Mouse (Mus musculus): ENCODE measurements at regions not wholly inside any gene's neighbourhood (a gene's known extent, or its start where the extent isn't known, plus 50 kb on each side); places are given as distances from the start of the nearest gene placed in this dataset.
"Not testable (repeated sequence)": the region's sequence is repeated elsewhere in the genome, so short reads cannot be mapped to it uniquely, and the experiment has no call there.

DNA sequence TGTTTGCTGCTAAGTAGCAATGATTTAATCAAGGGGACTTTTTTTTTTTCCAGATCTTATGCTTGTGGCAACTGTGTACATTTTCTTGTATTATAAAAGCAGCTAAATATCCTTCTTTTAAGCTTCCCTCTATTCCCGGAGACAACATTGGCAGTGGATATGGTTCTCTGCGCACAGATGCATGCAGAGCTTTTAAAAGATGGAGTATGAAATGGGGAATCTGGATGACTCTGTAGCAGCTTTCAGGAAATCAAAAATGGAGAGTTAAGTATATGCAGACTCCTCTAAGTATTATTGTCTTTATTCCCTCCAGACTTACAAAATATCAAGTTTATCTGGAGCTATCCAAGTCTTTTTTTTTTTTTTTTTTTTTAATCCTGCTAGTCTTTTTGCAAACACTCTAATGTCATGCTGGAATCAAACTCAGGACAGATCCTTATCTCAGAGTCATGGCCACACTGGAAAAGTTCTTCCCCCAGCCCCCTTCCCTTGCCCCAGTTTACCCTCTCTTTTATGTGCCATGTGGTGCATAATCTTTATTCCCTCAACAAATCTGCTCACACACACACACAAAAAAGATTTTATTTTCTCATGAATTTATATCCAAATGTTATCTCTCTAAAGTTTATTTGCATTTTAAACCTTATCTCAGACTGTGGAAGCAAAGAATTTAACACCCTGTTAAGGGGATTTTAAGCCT is 1080.3 kb upstream of the Cdh6 start:
- DNase-seq (ENCODE audit: low spot score in 2 of 2): no peak

GRCm38 (mm10) chr15:14251773-14252172 is 1078.3 kb upstream of the Cdh6 start:
- no peak for DNase-seq (ENCODE audit: low spot score in 2 of 2)

DNA sequence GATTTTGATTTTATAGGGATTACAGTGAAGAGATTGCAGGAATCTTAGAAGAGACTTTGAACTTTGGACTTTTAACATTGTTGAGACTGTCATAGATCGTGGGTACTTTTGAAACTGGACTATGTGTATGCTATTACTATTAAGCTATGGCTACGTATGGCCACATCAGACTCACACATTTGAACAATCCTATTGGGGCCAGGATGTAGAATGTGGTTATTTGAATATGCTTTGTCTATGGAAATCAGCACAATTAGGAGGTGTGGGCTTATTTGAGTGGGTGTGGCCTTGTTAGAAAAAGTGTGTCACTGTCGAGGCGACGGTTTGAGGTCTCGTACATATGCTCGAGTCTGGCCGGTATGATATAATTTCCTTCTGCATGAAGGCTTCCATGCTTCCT is 1041.8 kb upstream of the Cdh6 start:
- no peak for DNase-seq (ENCODE audit: low spot score in 2 of 2)

DNA sequence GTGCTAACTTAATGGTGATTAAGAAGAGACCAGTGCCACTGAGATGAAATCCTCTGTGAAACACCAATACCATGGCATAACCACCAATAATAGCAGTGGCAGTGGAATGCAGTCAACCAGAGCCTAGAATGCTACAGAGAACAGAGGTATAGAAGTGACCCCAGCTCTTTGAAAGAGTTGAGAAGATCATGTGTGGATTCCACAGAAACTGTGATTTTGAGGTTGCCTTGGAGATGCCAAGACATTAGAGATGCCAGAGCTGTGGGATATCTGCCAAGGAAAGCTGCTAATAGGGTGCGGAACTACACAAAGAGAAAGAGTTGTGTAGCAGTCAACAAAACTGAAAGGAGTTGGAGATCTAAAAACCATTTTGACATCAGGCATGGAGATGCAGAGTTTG is 1041.3 kb upstream of the Cdh6 start:
- DNase-seq (ENCODE audit: low spot score in 2 of 2): no peak

GRCm38 (mm10) chr15:14177523-14177922 is 1004.0 kb upstream of the Cdh6 start:
- no peak for DNase-seq (ENCODE audit: low spot score in 2 of 2)

DNA sequence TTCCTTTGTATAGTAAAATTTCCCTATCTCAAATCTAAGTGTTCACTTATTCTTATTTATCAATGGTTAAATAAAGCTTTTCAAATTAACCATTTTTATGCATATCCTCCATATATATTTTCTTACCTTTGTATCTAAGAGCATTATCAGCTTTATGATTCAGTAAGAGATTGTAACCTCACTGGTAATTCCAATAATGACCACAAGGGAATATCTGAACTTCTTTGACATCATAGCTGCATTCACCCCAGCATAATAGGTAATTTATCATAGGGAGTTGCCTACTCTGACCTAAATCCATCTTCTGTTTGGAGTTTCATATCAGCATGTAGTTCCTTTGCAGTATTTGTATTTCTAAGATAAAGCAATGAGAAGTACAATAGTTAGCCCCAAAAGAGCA is 963.9 kb upstream of the Cdh6 start:
- no peak for DNase-seq (ENCODE audit: low spot score in 2 of 2)

DNA sequence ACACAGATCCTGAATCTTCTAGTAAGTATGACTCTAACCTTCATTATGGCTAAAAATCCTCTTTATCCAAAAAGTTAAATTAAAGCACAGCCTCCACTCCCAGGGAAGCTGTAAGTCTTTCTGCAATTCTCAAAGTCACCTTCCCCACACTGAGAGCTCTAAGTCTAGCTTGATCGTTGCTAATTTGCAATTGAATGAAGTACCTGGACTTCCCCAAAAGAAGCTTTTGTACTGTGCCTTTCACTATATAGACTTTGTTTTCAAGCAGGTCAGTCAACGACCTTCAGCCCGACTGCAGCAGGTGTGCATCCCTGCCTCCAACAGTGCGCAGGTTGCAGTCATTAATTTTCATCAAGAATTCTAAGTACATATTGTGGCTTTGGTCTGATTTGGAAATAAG is 950.4 kb upstream of the Cdh6 start:
- DNase-seq (ENCODE audit: low spot score in 2 of 2): no peak

GRCm38 (mm10) chr15:14118321-14118720 is 944.8 kb upstream of the Cdh6 start:
- DNase-seq (ENCODE audit: low spot score in 2 of 2): not testable (repeated sequence)

DNA sequence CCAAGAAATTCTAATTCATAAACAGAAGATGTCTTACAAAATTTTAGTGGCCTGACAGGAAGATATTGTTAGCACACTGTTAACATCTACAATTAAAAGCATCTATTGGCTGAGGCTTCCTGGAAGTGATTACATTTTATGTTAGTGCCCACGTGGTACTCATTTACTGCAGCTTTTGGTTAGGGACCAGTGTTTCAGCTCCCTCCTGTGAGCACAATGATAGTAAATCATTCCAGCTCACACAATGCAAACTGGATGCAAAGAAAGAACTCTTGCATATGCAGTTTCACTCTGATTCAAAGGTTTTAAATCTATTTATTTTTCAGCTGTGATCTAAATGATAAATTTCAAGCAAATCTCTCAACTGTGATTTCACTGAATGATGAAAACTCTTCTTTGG is 928.3 kb upstream of the Cdh6 start:
- DNase-seq (ENCODE audit: low spot score in 2 of 2): no peak

- DNase-seq (ENCODE audit: low spot score in 2 of 2): peak; percentile 3 to 7
Observed at GRCm38 (mm10) chr15:14051872-14052271, 878.4 kb upstream of the Cdh6 start.

All from frontal cortex, postnatal 36 days (tissue).